Mouse (Mus musculus) megakaryocyte, embryonic 14.5 days (primary cell): ENCODE results near the gene Rap2b.

Experiments
- FLI1 ChIP-seq: IDR thresholded peaks from 2 replicates; pipeline ENCODE4 v1.6.1; 2012; ENCODE audit warnings: low read length, inconsistent platforms, mixed read lengths
- GATA1 ChIP-seq: IDR thresholded peaks from 3 replicates; pipeline ENCODE4 v1.6.1; 2012; ENCODE audit warnings: mixed read lengths, low read length, inconsistent platforms, borderline replicate concordance

- no peak for TF ChIP-seq GATA1
- no peak for TF ChIP-seq FLI1
Observed at GRCm38 (mm10) chr3:61386368-61386767, 24.9 kb downstream of the Rap2b start.
